Mouse (Mus musculus): ENCODE measurements around the gene Gm26992. TPM values are rescaled to one million over a fixed set of nuclear protein-coding genes. Genes with fewer than 3 reads are reported as not detected.
"Not testable (repeated sequence)": the region's sequence is repeated elsewhere in the genome, so short reads cannot be mapped to it uniquely, and the experiment has no call there.

Gene Gm26992
- polyA plus RNA-seq (2012; rRNA removed), result 0.27 and 0.37 TPM in 2 replicates

DNA sequence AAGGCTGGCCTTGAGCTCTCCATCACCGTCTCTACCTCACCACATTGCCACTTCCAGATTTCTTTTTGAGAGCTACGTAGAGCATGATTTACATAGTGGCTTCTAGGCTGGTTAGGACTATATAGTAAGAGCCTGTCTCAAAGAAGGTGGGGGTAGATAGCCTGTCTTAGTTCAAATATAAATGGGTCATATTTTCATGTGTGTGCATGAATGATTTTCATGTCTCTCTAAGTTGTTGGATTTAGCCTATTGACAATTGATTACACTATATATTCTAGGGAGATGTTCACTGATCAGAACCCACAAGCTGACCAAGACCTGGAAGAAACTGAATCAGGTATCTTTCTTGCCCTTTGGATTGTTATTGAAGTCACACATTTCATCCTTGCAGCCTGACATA, at the start of gene Gm26992:
TSS of gene Gm26992 (plus strand) at position 301 of the 400 bp plus-strand sequence.
- DNase-seq (ENCODE audit: low read depth, low spot score), result no peak
- 88% methylated on average over 2 of the region's 2 CpGs for WGBS

- no peak for DNase-seq (ENCODE audit: low read depth, low spot score)
- 72% methylated on average over 5 of the region's 5 CpGs for WGBS
Observed at GRCm38 (mm10) chrX:103374250-103374649, 47.6 kb upstream of the Gm26992 start.

DNA sequence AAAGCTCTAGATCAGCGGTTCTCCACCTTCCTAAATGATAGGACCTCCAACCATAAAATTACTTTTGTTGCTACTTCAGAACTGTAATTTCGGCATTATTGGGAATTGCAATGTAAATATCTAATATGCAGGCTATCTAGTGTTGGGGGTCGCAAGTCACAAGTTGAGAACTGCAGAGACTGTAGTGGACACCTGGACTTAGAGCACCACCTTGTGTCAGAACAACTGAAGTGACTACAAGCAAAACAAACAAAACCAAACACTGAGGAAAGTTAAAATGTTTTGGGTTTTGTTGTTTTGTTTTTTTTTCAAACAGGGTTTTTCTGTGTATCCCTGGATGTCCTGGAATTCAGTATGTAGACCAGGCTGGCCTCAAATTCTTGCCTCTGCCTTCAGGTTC, 37.3 kb upstream of the Gm26992 start:
- DNase-seq (ENCODE audit: low read depth, low spot score), result no peak
- WGBS, result 72% methylated on average over 3 of the region's 3 CpGs

GRCm38 (mm10) chrX:103388131-103388530, 33.7 kb upstream of the Gm26992 start:
- WGBS, result 84% methylated on average over 3 of the region's 3 CpGs
- DNase-seq (ENCODE audit: low read depth, low spot score), result no peak

- 79% methylated on average over 1 of the region's 1 CpGs for WGBS
- no peak for DNase-seq (ENCODE audit: low read depth, low spot score)
Observed at GRCm38 (mm10) chrX:103393841-103394240, 28.0 kb upstream of the Gm26992 start.

GRCm38 (mm10) chrX:103405021-103405420, 16.8 kb upstream of the Gm26992 start:
- WGBS, result 42% methylated on average over 13 of the region's 13 CpGs
- DNase-seq (ENCODE audit: low read depth, low spot score), result no peak

- WGBS, result 74% methylated on average over 5 of the region's 5 CpGs
- no peak for DNase-seq (ENCODE audit: low read depth, low spot score)
Observed at GRCm38 (mm10) chrX:103414167-103414566, 7.6 kb upstream of the Gm26992 start, which contains the start of gene Tsx. Tsx (plus strand) TSS chrX:103414467.

- WGBS, result 65% methylated on average over 7 of the region's 7 CpGs
- no peak for DNase-seq (ENCODE audit: low read depth, low spot score)
Observed at GRCm38 (mm10) chrX:103427677-103428076, 5.9 kb downstream of the Gm26992 start.

GRCm38 (mm10) chrX:103432293-103432692, 10.5 kb downstream of the Gm26992 start:
- no peak for DNase-seq (ENCODE audit: low read depth, low spot score)
- 45% methylated on average over 7 of the region's 7 CpGs for WGBS

DNA sequence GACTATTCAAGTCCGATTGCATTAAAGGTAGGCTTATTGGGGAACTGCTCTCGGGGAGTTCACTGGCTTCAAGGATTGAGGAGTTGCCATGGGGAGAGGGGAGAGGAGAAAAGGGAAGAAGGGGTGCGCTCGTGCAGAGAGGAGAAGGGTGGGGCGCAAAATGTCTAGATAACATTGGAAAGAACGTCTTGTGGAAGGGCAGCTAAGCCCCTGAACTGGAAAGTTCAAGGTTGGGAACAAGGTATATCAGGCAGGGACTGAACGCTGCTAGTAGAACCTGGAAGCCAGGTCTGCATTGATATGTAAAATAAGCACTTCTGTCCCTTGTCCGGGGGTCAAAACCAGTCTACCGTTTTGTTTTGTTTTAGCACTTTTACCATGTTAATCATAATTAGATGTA, 16.2 kb downstream of the Gm26992 start:
- no peak for DNase-seq (ENCODE audit: low read depth, low spot score)
- 23% methylated on average over 9 of the region's 9 CpGs for WGBS

DNA sequence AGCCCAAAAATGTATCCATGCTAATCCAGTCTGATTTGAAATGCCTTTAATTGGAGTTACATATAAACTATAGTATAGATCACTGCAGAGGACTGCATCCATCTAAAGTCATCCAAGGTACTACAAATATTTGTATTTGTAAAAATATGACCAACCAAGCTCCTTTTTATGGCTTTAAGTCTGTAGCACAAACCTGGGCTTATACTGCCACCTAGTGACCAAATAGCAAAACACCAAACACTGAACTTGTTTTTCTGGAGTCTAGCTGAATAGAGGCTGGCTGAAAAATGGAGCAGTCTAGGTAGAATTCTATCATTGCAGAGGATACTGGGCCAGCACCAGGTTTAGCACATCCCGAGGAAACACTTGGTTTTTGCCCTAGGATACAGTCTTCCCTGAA, 19.0 kb downstream of the Gm26992 start:
- peak; percentile 19 for DNase-seq (ENCODE audit: low read depth, low spot score)
- 0% methylated on average over 1 of the region's 1 CpGs for WGBS

DNA sequence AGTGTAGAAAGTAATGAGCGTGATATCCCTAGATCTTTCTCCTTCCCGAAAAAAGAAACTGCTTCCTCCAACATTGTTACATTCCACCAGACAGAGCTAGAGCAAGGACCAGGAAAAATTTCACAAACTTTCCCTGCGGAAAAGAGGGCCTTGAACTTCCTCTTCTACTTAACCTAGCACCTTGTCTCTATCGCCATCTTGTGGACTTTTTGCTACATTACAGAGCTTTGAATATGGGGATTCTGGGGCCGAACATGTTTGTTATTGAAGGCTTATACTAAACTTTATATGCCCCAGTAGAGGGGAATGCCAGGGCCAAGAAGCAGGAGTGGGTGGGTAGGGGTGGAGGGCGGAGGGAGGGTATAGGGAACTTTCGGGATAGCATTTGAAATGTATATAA, 21.9 kb downstream of the Gm26992 start:
- peak; percentile 8 for DNase-seq (ENCODE audit: low read depth, low spot score)
- WGBS, result 25% methylated on average over 7 of the region's 7 CpGs

DNA sequence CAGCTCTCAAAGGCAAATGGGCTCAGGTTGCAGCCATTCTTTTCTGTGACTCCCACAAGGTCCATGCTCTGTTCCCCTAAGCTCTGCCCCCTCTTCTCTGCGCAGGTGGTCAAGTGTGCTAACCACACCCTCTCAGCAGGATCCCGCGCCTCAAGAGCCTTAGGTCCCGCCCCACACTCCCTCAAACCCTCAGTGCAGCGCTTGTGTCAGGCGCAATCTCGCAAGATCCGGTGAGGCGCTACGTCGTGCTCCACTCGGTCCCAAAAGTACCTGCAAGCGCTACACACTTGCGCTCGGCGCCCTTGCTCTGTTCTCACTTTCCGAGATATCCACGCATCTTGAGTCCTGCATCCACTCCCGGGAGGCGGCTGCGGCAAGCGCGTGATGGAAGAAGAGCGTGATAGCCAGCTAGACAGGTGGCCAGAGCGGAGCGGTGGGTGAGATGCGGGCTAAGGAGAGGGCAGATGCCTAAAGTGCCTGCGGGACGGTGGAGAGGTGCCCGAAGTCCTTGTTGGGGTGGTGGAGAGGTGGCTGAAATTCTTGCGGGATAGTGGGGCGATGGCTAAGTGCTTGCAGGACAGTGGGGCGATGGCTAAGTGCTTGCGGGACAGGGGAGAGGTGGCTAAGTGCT, 25.8 kb downstream of the Gm26992 start:
- DNase-seq (ENCODE audit: low read depth, low spot score), result no peak
- 7% methylated on average over 34 of the region's 34 CpGs for WGBS

GRCm38 (mm10) chrX:103448429-103448828, 26.6 kb downstream of the Gm26992 start:
- DNase-seq (ENCODE audit: low read depth, low spot score), result not testable (repeated sequence)
- WGBS, result 46% methylated on average over 12 of the region's 13 CpGs

- not testable (repeated sequence) for DNase-seq (ENCODE audit: low read depth, low spot score)
- 76% methylated on average over 22 of the region's 27 CpGs for WGBS
Observed at GRCm38 (mm10) chrX:103448943-103449722, 27.3 kb downstream of the Gm26992 start.

GRCm38 (mm10) chrX:103452815-103453214, 31.0 kb downstream of the Gm26992 start:
- 77% methylated on average over 6 of the region's 6 CpGs for whole genome bisulfite sequencing
- no peak for DNase-seq (ENCODE audit: low read depth, low spot score)

GRCm38 (mm10) chrX:103460056-103460455, 38.2 kb downstream of the Gm26992 start:
- WGBS, result 77% methylated on average over 5 of the region's 5 CpGs
- DNase-seq (ENCODE audit: low read depth, low spot score), result no peak

- WGBS, result 80% methylated on average over 2 of the region's 2 CpGs
Observed at GRCm38 (mm10) chrX:103468998-103469397, 47.2 kb downstream of the Gm26992 start.

GRCm38 (mm10) chrX:103472346-103472745, 50.5 kb downstream of the Gm26992 start:
- DNase-seq (ENCODE audit: low read depth, low spot score), result no peak

More at GRCm38 (mm10) chrX:103468998-103469397, 47.2 kb downstream of the Gm26992 start:
- no peak for DNase-seq (ENCODE audit: low read depth, low spot score)

DNA sequence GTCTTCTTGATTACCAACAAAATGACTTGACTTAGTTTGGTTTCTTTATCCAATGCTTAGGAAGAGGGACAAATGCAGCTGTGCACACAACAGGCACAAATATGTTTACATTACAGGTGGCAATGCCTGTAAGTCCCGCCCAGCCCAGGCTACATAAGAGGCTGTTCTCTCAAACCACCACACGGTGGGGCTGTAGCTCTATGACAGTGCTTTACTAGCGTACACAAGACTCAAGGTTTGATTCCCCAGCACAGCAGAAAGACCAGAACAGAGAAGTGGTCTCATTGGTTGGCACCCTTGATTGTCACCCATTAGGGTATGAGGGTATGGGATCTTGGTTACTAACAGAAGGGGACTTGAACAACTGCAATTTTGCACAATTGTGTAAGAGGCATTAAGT, 55.7 kb downstream of the Gm26992 start:
- 3% methylated on average over 3 of the region's 3 CpGs for WGBS

More at GRCm38 (mm10) chrX:103472346-103472745, 50.5 kb downstream of the Gm26992 start:
- WGBS, result 69% methylated on average over 3 of the region's 3 CpGs

More for the DNA sequence above, 55.7 kb downstream of the Gm26992 start:
- DNase-seq (ENCODE audit: low read depth, low spot score), result no peak

All from large intestine, adult 2 months (tissue).